Mouse (Mus musculus) kidney, adult 2 months (tissue): ENCODE data around the gene Cfi. TPM values are rescaled to one million over a fixed set of nuclear protein-coding genes. Genes with fewer than 3 reads are reported as not detected.

ENCODE experiments used
- DNase-seq: peaks from one replicate; pipeline ENCODE4 v3.0.0; 2021
- H3K27ac ChIP-seq: fragments of 200-500 bp; 2 replicates; pipeline ENCODE4 v1.5.1; 2012; ENCODE audit warnings: low read depth, low read length, control low read depth, inconsistent platforms; ENCODE audit not compliant: insufficient read depth
- H3K27me3 ChIP-seq: fragments of 200-500 bp; replicated peaks from 2 replicates; pipeline ENCODE4 v1.6.1; 2012; ENCODE audit warnings: mild to moderate bottlenecking, moderate library complexity, low read length, inconsistent platforms; ENCODE audit not compliant: control insufficient read depth, insufficient read depth
- H3K36me3 ChIP-seq: fragments of 200-500 bp; 2 replicates; pipeline ENCODE4 v1.6.1; 2012; ENCODE audit warnings: mild to moderate bottlenecking, moderate library complexity, low read length, inconsistent platforms; ENCODE audit not compliant: control insufficient read depth, insufficient read depth
- H3K4me1 ChIP-seq: fragments of 200-500 bp; 2 replicates; pipeline ENCODE4 v1.6.1; 2011; ENCODE audit warnings: low read length; ENCODE audit not compliant: control insufficient read depth, insufficient read depth
- H3K4me3 ChIP-seq: fragments of 200-500 bp; 2 replicates; pipeline ENCODE4 v1.5.1; 2011; ENCODE audit warnings: mild to moderate bottlenecking, low read depth, low read length, control low read depth; ENCODE audit not compliant: insufficient read depth
- CTCF ChIP-seq: fragments of 200-500 bp; conservative IDR thresholded peaks from 2 replicates; pipeline ENCODE4 v1.5.1; 2011; ENCODE audit warnings: low read depth, mild to moderate bottlenecking, control low read depth, low read length, moderate library complexity, mixed read lengths; ENCODE audit not compliant: insufficient read depth, insufficient read length
- POLR2A ChIP-seq: fragments of 200-500 bp; IDR thresholded peaks from one replicate; pipeline ENCODE4 v1.6.1; 2011; ENCODE audit warnings: low read depth, low read length, control low read depth
- WGBS: fragments of 180-500 bp; shearing (Covaris S2); methylation state at CpG from one replicate; pipeline ENCODE4 v1.1.7; 2018; 5-methylcytosine and 5-hydroxymethylcytosine counted together
- polyA plus RNA-seq: library from polyadenylated mRNA; depleted of rRNA; stranded (reverse); fragments of >200 nt; gene quantifications from 2 replicates; pipeline ENCODE4 v1.2.3, GENCODE M21; 2012

Cfi gene
- polyA plus RNA-seq, 1 experiment: 10.3 TPM

DNA sequence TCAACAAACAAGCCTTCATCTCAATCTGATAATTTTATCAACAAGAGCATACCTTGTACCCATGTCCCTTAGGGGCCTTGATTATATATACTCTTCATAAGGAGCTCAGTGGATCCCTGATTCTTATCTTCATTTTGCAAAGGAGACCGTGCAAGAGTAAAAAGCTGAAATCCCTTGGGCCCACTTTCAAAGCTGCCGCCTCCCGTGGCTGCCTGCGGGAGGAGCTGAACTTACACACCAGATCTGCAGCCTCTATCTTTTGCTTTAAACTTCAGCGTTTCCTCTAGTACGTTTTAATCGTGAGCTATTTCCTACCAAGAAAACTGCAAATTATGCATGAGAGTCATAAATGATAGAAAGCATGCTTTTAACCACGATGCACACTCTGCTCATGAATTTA lies 13.9 kb upstream of the Cfi start:
- no peak overlapping the region for H3K4me3 ChIP-seq
- no peak overlapping the region for H3K27ac ChIP-seq
- H3K36me3 ChIP-seq: no peaks in the 10 kb centered on the region
- DNase-seq: no peak
- no peaks in the 10 kb centered on the region for H3K27me3 ChIP-seq
- TF ChIP-seq POLR2A (no peak), CTCF (no peak)
- H3K4me1 ChIP-seq: no peaks in the 10 kb centered on the region
- 74% methylated on average over 8 of the region's 8 CpGs for whole genome bisulfite sequencing

DNA sequence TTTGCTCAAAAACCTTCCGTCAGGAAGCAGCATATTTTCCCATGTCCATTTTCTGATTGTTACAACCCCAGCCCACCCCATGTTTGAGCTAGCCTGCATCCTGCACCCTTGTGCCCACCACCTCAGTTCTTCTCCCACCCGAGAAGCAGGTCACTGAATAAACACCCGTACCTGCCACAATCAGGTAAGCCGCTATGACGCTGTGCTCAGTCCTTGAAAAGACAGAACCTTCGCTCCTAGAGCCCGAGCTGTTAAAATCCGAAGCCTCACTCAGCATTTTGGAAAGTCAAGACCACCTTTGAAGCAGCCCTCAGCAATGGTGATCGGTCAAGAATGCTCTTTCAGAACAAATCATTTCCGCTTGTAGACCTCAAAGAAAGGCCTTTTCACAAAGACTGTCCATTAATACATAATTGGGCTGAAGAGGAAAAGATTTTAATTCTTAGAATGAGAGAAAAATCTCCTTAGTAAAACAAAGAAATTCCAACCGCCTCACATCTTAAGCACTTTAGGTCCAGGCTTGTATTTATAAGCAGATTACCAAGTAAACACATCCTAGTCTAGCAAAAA lies 13.4 kb upstream of the Cfi start, which contains the start of gene Rrh:
Gene Rrh (minus strand): TSS at position 382 of the 570 bp plus-strand sequence.
- TF ChIP-seq CTCF (no peak), POLR2A (no peak)
- Histone ChIP-seq H3K27me3 (no peaks in the 10 kb centered on the region), H3K36me3 (no peaks in the 10 kb centered on the region), H3K4me3 (no peak within 1 kb of the TSS), H3K4me1 (no peaks in the 10 kb centered on the region), H3K27ac (no peak within 1 kb of the TSS)
- WGBS: 96% methylated on average over 11 of the region's 11 CpGs
- no peak for DNase-seq

DNA sequence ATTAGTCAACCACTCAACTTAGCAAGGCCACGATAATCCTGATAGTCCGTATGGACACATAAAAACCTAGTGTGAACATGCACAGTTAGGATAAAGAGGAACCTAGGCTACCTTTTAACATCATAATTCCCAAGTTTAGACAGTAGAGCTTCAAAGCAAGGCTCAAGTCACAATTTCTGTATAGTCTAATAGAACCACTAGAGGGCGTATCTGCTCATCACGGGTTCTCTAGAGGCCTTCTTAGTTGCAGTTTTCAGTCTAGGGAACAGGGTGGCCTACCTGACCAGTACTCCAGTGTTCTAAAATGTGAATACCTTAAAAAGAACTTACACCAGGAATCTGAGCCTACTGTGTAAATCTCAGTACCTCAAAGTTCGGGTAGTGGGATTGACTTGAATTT lies 12.4 kb upstream of the Cfi start:
- H3K27me3 ChIP-seq: no peaks in the 10 kb centered on the region
- H3K36me3 ChIP-seq: no peaks in the 10 kb centered on the region
- TF ChIP-seq POLR2A (no peak), CTCF (peak; percentile 31)
- peak; percentile 49 for DNase-seq
- 56% methylated on average over 5 of the region's 5 CpGs for WGBS
- H3K27ac ChIP-seq: no peak overlapping the region
- H3K4me1 ChIP-seq: no peaks in the 10 kb centered on the region
- no peak overlapping the region for H3K4me3 ChIP-seq

DNA sequence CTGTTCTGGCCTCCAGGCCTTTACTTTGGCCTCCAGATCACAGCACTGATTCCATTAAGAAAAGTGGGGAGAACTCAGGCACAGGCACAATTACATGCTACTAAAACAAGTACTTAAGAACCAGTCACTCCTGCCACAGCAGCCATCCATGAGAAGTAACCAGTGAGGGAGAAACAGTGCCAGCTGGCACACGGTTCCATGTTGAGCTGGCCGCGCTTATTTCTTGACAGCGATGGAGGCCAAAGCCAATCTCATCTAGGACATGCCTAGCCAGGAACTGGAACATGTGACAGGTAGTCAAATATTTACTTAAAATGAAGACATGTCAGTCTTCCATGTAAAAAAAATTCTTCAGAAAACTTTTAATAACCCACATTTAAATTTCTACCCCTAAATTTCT lies 11.5 kb upstream of the Cfi start:
- 64% methylated on average over 4 of the region's 4 CpGs for WGBS
- DNase-seq: peak; percentile 60
- Histone ChIP-seq H3K36me3 (no peaks in the 10 kb centered on the region), H3K27me3 (no peaks in the 10 kb centered on the region), H3K4me1 (no peaks in the 10 kb centered on the region), H3K4me3 (no peak overlapping the region), H3K27ac (no peak overlapping the region)
- TF ChIP-seq POLR2A: no peak
- no peak for TF ChIP-seq CTCF

DNA sequence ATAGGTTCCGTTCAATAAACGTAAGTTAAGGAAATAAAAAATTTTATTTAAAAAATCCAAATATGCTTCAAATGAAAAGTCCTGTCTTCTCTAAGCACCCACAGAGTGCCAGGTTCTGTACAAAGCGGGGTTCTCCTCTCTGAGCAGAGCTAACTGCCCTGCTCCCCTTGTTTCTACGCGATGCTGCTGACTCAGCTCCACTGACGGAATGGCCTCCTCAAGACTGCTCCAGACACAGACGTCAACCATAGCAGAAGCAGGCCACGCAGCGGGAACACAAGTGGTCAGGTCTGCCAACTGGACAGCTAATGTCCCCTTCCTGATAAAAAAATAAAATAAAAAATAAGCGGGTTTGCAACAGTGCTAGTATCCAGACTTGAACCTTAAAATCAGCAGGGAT lies 10.8 kb upstream of the Cfi start:
- no peaks in the 10 kb centered on the region for H3K36me3 ChIP-seq
- TF ChIP-seq POLR2A: no peak
- TF ChIP-seq CTCF: no peak

DNA sequence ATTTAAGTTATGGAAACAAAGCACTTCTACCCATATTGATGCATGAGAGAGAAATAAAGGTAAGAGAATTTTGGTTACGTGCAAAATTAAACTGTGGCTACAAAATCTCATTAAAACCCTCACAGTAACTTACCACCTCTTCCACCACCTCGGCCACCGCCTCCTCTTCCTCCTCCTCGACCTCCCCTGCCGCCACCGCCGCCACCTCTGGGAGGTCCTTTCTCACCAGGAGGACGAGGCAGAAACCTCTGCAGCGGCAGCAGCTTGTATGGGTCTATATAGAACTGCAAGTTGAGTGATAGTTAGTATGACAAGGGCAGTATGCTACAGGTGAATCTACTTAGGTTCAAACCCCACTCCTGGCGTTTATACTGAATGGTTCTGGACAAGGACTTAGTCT lies 9.0 kb upstream of the Cfi start:
- 90% methylated on average over 10 of the region's 10 CpGs for WGBS

More for the DNA sequence above, 10.8 kb upstream of the Cfi start:
- no peak for DNase-seq
- WGBS: 89% methylated on average over 10 of the region's 10 CpGs
- no peaks in the 10 kb centered on the region for H3K27me3 ChIP-seq
- H3K4me1 ChIP-seq: peaks cover 3% of the 10 kb centered on the region; the same call in 1 of the 2 replicates
- no peak overlapping the region for H3K27ac ChIP-seq
- no peak overlapping the region for H3K4me3 ChIP-seq

DNA sequence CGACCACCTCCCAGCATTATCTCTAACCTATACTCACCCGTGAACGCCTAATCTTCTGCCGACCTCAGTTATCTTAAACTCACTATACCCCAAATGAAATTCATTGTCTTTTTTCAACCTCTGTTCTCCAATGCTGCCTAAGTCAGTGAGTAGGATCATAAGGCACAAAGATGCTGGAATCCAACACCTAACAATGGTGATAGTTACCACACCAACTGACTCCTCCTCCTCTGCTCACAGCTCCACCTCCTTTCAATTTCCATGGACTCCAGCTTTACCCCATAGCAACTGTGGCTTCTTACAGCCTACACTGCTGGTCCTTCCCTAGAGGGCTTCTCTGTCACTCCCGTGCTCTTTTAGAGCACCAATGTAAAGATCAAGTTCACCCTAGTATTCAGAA lies 8.0 kb upstream of the Cfi start:
- DNase-seq: no peak
- no peak overlapping the region for H3K4me3 ChIP-seq
- peaks cover 3% of the 10 kb centered on the region; the same call in 1 of the 2 replicates for H3K4me1 ChIP-seq
- TF ChIP-seq CTCF (no peak), POLR2A (no peak)
- WGBS: 95% methylated on average over 5 of the region's 5 CpGs
- no peaks in the 10 kb centered on the region for H3K27me3 ChIP-seq
- H3K36me3 ChIP-seq: no peaks in the 10 kb centered on the region
- H3K27ac ChIP-seq: no peak overlapping the region

More for the DNA sequence above, 9.0 kb upstream of the Cfi start:
- DNase-seq: no peak
- peaks cover 3% of the 10 kb centered on the region; the same call in 1 of the 2 replicates for H3K4me1 ChIP-seq
- no peaks in the 10 kb centered on the region for H3K27me3 ChIP-seq
- H3K4me3 ChIP-seq: no peak overlapping the region
- no peak for TF ChIP-seq POLR2A
- no peak for TF ChIP-seq CTCF
- no peaks in the 10 kb centered on the region for H3K36me3 ChIP-seq
- H3K27ac ChIP-seq: no peak overlapping the region
